Mouse (Mus musculus): ENCODE measurements around the gene Slc16a7. TPM values are rescaled to one million over a fixed set of nuclear protein-coding genes. Genes with fewer than 3 reads are reported as not detected.
A peak's percentile ranks its signal among the peaks of the same experiment; 100 is the strongest.

Slc16a7 gene
- 2.4 and 3.2 TPM in 2 replicates for polyA plus RNA-seq (2012; rRNA removed)

DNA sequence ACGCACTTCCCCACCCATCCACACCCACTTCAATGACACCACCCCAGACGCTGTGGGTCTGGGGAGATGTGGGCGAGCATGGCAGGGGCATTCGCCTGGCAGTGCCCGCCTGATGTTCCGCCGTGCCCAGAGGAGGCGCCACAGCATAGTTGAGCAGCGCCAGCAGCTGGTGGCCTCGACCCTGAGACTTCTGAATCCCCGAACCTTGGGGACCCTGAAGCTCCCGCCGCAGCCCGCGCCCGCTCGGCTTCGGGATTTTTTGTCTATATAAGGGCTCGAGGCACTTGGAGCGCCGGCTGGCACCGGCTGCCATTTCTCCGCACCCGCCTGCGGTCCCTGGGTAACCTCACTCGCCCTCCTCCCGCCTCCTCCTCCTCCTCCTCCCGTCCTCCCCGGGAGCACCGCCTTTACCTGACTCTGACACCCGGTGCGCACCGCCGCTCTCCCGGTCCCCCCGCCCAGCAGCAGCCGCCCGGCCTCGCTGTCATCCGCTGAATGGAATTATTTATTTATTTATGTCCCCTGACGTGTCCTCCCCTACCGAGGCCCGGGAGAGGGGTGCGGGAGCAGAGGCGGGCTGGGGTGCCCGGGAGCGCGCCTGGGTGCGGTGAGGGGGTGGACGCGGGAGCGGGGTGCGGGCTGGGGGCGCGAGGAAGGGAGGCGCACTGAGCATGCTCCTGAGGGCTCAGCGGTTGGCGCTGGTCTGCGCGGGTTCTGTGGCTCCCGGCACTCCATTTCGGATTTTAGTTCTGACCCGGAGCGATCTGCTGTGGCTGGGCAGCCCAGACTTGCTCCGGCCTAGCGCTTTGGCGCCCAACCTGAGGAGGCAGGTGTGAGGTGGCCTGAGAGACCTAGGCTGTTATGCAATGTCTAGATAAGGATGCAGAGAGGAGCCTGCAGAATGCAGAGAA is at the start of gene Slc16a7:
Gene Slc16a7, minus strand, starts transcription at position 590 of the 911 bp plus-strand sequence.
- WGBS = under 1% methylated on average over 67 of the region's 67 CpGs
- no peak for DNase-seq (ENCODE audit: low read depth, low spot score)

DNA sequence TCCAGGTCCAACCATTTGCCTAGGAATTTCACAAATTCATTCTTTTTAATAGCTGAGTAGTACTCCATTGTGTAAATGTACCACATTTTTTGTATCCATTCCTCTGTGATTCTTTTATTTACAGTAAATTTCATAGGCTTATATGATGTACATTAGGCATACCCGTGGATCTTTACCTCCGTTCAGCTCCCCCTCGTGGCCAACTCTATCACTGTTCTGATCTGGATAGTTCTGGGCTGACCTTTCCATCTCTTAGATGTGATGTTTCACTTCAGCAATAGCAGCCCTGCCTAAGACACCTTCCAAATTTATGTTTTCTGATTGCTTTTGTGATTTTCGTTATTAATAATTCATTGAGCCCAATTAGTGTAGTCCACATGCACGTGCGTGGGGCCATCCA is 29.5 kb upstream of the Slc16a7 start:
- 60% methylated on average over 6 of the region's 6 CpGs for WGBS
- no peak for DNase-seq (ENCODE audit: low read depth, low spot score)

DNA sequence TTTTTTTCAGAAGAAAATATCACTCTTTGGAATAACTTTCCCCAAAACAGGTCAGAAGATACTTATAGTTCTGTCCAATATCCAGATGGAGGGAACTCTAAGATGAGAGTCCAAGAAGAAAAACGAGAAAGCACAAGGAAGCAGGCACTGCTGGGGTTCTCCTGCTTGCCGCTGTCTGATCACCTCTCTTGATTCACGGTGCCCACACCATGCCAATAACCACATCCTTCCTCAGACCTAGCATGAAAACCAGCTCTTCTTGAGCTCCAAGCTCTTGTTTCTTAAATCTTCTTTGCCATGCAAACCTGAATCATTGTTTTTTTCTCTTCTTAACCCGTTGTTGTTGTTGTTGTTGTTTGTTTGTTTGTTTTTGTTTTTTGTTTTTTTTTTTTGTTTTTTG is 10.5 kb upstream of the Slc16a7 start:
- DNase-seq (ENCODE audit: low read depth, low spot score) = no peak
- WGBS = 80% methylated on average over 4 of the region's 4 CpGs

DNA sequence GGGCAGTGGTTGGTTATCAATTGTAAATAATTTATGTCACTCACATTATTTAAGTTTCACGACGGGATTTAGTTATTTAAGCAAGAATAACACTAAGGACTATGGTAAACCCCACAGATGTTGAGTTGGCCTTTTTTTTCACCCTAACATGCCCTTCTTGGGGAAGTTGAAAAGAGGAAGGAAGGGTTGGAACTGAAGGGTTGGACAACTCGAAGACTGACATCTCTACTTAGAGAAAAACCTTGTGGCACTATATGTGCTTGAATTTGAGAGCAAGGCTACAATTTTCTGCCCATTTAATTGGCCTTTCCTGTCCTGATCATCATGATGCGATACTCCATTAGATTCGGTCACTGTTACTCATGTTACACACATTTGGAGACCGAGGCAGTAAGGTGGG is 746 bp upstream of the Slc16a7 start:
- 71% methylated on average over 6 of the region's 6 CpGs for WGBS
- DNase-seq (ENCODE audit: low read depth, low spot score) = no peak

DNA sequence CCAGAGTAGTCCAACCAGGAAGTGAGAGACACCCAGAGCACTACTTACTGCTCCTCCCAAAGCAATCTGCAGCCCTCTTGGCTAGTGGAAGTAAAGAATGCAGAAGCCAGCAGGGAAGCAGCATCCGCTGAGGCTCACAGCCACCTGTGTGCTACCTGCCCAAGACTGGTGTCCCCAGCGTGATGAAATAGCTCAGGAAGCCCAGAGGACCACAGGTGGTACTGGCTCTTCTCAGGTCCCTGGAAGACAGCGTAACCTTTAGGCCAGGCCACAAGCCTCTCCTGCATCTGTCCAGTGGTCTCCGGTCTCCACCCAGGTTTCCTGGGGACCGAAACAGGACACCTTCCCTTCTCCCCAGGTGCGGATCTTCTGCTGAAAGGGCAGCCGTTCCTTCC is 787 bp downstream of the Slc16a7 start:
- no peak for DNase-seq (ENCODE audit: low read depth, low spot score)
- 24% methylated on average over 7 of the region's 7 CpGs for WGBS

DNA sequence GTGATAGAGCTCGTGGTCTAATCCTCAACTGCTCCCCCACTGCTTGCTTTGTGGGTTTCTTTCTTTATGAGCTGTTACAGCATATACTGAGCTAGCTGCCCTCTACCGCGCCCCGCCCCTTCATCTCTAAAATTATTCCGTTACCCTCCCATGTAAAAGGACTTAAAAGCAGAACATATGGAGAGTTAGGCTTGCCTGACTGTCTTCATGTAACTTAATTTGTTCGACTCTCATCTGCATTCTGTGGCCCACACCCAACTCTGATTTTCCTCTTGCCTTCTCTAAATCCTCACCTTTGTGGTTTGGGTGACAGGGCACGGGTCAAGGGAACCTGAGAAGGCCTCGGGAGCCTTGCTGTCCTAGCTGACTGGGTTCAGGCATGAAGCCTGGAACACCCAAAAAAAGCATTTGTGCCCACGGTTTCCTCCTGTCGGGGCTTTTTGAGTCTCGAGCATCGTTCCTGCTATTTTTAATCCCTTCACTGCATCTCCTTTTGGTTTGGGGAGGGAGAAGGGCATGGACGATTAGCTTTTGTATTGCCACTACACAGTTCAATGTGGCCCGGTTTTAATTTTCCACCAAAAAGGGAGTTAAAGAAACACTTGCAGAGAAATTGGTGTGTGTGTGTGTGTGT is 1.4 kb downstream of the Slc16a7 start:
- 63% methylated on average over 14 of the region's 14 CpGs for WGBS
- no peak for DNase-seq (ENCODE audit: low read depth, low spot score)

DNA sequence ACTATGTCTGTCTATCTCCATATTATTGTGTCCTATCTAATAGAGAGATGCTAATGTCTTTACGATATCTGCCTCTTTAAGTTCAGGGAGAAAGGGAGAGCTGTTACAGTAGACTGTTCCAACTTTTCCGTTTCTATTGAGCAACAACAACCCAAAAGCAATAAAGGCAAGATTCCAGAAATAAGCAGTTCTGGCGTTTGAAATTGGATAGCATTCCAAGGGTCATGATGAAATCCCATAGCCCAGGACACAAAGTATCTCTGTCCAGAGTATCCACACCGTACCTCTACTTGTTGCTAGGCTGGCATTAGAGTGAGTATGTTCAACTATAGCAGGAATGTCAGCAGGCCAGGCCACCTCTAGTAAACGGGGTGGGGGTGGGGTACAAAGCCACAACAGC is 13.7 kb downstream of the Slc16a7 start:
- WGBS = 48% methylated on average over 5 of the region's 5 CpGs
- no peak for DNase-seq (ENCODE audit: low read depth, low spot score)

DNA sequence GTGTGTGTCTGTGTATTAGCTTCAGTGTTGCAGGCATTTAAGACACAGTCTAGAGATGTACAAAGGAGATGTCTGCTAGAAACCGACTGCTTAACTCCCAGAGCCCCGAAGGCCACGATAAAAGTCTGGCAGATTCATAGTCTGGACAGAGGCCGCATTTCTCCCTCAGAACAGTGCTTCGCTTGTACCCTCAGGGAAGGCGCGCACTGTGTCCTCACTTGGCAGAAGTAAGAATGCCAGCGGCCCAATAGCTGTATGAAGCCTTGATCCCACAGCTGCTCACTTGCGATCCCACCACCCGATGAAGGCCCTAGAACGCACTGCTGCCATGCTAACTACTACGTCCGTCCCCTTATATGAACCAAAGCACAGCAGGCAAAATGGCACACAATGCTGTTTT is 16.6 kb downstream of the Slc16a7 start:
- DNase-seq (ENCODE audit: low read depth, low spot score) = no peak
- WGBS = 88% methylated on average over 13 of the region's 13 CpGs

DNA sequence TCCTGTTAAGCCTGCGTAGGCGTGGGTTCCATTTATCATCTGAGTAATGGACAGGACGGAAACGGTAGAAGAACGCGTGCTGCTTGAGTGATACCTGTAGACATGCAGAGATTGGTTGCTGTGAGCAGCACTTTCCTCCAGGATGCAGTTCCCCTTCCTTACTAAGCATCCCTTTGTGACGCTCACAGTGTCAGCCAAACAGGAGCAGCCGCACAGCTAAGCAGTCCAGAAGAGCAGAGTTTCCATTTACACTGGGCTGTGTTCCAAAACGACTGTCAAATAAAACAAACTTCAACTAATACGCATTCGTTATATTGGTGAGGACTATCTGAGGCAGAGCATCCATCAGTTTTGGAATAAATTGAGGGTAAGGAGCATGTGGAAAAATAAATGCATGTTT is 17.8 kb downstream of the Slc16a7 start:
- DNase-seq (ENCODE audit: low read depth, low spot score) = no peak
- 67% methylated on average over 11 of the region's 11 CpGs for WGBS

DNA sequence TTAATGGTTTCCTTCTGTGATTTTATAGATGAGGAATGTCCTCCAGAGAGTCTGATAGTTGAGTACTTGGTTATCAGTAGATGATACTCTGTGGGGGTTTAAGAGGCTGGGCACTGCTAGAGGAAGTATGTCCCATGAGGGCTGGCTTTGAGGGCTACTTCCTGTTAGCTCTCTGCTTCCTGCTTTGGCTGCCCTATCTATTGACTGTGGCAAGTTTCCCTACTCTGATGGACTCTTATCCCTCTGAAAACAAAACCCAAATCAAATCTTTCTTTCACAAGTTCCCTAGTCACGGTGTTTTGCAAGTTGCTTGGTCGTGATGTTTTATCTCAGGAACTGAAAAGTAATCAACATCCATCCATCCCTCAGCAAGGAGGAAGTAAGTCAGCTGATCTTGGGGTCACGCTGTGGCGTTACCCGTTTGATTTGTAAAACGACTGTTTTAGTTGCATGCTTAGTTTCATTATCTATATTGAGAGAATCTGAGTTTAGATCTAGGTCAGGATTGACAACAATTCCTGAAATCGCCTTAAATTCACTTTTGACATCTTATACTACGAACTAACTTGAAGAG is 19.1 kb downstream of the Slc16a7 start:
- WGBS = 62% methylated on average over 8 of the region's 8 CpGs

DNA sequence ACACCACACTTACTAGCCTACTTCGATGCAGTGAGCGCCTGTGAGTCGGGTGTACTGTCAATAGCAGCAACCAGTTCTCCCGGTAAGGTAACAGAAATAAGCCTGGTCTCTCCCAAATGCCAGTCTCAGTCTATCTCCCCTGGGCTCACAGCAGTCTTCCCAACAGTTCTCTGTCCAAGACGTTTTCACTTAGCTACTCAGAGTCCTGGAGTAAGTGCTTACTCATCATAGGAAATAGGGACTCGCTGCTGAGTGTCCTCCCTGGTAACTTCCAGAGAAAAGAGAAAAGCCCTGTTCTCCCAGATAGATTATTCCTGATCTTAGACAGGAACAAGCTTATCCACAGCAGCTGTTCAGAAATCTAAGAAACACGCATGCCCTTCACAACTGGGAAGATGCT is 30.8 kb downstream of the Slc16a7 start:
- DNase-seq (ENCODE audit: low read depth, low spot score) = no peak
- WGBS = 87% methylated on average over 7 of the region's 7 CpGs

More for the DNA sequence above, 19.1 kb downstream of the Slc16a7 start:
- DNase-seq (ENCODE audit: low read depth, low spot score) = no peak

DNA sequence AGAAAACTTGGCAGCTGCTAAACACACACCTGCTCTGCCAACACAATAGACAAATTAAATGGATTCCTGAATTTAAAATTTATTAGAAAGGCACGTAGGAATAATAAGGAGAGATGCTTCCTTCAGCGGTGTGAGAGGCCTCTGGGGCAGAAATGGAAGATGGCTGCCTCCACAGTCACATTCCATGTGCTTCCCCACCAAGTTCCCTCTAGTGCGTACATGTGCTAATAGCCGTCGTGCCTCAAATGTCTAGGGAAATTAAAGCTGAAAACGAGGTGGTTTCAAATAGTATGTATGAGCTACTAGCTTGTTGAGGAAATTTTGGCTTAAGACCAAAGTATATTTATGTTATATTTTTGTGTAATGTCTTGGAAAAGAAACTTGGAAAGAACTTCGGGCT is 36.5 kb downstream of the Slc16a7 start:
- WGBS = 83% methylated on average over 7 of the region's 7 CpGs

DNA sequence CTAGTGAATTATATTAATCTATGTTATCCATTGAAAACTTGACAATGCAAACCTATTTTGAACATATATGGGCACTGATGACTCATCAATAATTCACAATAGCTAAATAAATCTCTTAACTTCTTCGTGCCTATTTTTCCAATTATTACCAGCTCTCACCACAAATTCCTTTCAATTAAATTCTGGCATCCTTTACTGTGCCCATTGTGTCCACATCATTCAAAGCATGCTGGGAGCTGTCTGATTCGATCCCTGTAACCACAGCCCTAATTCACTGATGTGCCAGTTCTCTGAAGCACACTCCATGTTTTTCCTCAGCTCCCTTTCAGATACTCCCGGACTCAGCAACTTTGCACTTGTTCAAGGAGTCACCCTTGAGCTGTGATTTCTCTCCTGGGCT is 41.1 kb downstream of the Slc16a7 start:
- DNase-seq (ENCODE audit: low read depth, low spot score) = no peak
- WGBS = 81% methylated on average over 3 of the region's 3 CpGs

More for the DNA sequence above, 36.5 kb downstream of the Slc16a7 start:
- no peak for DNase-seq (ENCODE audit: low read depth, low spot score)

DNA sequence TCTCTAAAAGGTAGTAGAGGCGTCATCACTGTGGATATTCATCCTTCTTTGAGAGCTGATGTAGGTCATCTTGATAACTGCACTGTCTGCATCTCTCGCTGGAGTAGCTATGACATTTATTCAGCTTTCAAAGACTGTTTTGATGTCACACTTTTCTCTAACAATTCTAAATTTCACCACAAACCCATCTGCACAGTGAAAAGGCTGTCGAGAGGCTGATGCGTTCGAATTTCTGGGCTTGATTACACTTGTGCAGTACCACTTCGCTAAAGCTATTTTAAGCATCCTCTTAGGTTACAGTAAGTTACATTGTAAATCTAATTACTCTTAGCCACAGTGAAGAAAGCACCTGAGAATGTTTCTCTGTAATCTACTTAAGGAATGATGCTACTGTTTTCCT is 42.1 kb downstream of the Slc16a7 start:
- WGBS = 88% methylated on average over 6 of the region's 6 CpGs

DNA sequence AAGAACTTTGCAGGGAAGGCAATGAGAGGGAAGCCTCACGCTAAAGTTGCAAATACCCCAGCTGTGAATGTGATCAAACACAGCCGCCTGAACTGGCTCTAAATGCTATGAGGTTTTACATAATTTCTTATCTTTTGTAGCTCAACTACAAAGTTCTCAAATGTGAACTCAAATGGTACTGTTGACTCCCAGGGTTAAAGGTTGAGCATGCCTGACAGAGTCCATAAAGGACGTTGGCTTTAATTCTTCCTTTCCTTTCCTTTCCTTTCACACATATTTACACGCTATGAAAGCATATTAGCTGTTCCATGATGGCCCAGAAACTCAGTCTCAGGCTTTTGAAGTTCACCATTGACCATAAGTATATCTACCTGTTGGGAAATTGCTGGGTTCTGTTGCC is 42.9 kb downstream of the Slc16a7 start:
- DNase-seq (ENCODE audit: low read depth, low spot score) = no peak

More for the DNA sequence above, 42.1 kb downstream of the Slc16a7 start:
- DNase-seq (ENCODE audit: low read depth, low spot score) = no peak

DNA sequence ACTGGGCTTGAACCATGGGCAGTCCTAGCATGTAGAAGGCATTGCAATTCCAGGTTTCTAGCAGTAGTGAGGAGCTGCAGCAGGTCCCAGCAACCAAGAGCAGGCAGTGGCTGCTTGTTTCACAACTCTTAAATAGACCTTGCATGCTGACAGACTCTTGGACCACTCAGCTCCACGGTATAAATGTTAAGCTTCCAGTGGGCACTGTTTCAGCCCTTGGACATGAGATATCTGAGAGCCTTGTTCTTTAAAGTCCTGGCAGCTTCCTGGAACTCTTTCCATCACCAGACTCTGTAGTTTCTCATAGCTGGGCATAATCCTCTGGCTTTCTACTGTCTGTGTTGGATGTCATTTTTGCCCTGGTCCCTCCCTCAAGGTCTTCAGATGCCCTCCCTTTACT is 43.7 kb downstream of the Slc16a7 start:
- DNase-seq (ENCODE audit: low read depth, low spot score) = no peak
- 69% methylated on average over 1 of the region's 1 CpGs for WGBS

More for the DNA sequence above, 42.9 kb downstream of the Slc16a7 start:
- WGBS = 52% methylated on average over 4 of the region's 4 CpGs

DNA sequence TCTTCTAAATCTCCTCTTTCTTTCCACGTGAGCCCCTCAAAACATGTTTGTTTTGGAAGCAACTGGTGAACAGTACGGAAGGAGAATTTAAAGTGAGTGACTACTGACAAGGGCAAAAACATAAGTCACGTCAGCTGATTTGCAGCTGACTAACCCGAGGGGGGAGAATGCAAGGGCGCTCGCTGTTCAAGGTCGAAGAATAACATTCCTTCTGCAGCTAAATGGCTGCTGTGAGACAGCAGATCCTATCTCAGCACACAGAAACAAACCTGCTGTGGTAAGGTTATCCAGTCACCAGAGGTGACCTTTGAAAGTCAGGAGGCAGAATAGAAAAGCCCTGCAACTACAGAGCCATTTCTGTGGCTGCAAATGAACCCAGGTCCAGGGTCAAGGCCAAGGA is 47.1 kb downstream of the Slc16a7 start:
- no peak for DNase-seq (ENCODE audit: low read depth, low spot score)
- WGBS = 72% methylated on average over 7 of the region's 7 CpGs

DNA sequence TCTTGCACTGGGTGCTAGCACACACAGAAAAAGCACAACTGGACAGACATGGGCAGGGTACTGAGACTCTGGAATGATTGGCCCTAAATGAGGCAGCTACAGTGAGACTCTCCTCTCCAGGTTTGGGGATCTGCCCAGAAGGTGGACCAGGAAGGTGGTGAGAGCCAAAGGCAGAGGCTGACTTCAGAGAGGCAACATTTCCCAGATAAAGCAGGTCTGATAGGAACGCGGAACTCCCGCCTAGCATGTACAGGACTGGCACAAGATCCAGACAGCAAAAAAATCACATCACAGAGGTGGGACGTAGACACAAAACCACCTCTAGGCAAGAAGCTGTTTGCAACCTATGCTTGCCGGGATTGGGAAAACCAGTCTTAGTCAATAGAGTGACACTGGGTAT is 55.5 kb downstream of the Slc16a7 start:
- WGBS = 90% methylated on average over 5 of the region's 5 CpGs
- no peak for DNase-seq (ENCODE audit: low read depth, low spot score)

DNA sequence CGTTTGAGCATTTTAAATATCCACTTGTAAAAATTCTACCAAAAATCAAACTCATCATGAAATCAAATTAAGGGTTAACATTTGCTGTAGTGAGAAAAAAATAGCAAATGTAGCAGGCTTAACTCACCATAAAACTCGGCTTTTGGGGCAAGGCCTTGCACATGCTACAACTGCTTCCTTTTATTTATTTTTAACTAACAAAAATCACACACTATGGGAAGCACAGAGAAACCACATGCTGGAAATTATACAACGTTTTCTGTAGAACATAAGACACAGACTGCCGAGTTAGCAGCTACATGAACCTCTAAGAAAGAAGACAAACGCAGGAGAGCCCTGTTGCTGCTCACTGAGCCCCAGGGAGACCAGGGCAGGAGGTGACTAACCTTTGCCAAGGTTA is 57.9 kb downstream of the Slc16a7 start:
- WGBS = 42% methylated on average over 5 of the region's 5 CpGs
- DNase-seq (ENCODE audit: low read depth, low spot score) = no peak

DNA sequence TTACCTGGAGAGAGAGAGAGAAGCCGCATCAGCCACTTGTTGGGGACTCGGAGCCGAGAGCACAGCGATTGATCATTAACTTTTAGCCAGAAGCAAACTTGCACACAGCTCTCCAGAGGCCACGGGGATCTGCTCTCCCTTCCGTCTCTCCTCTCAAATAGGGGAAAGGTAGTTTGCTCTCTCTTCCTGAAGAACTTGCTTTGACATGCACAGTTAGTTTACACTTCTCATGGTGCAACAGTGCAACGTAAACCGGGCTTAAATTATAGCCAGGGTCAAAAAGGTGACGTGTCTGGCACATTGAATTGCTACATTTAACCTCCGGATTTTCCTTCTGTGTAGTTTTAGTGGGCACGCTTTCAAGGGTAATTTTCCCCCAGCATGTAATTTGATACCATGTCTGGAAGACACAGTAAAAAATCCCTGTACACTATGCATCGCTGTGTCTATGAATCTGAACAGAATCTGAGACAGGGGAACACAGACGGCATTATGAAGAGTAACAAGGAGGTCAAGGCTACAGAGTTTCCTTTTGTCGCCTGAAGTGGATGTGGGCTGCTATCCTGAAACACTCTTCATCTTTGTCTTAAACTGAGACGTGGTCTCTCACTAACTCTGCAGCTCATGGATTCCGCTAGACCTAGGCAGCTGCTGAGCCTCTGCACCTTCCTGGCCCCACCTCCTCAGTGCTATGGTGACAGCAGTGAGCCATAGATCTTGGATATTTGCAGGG is 60.8 kb downstream of the Slc16a7 start:
- 13% methylated on average over 16 of the region's 16 CpGs for WGBS
- peak; percentile 10 for DNase-seq (ENCODE audit: low read depth, low spot score)

Data from large intestine, adult 2 months (tissue).